Mouse (Mus musculus): Measurements from ENCODE around the gene Yaf2. TPM values are rescaled to one million over a fixed set of nuclear protein-coding genes. Genes with fewer than 3 reads are reported as not detected.
"Not testable (repeated sequence)": the region's sequence is repeated elsewhere in the genome, so short reads cannot be mapped to it uniquely, and the experiment has no call there.

The Yaf2 gene
- 36.2 and 38.9 TPM in 2 replicates for polyA plus RNA-seq (2015; fragmentation: Nextera tagmentation; extraction: Ambion mirVana)

GRCm38 (mm10) chr15:93336925-93337761 is at the start of gene Yaf2:
TSS of gene Yaf2 (minus strand) at chr15:93336935.
- no peaks in the 10 kb centered on the region for H3K36me3 ChIP-seq (ENCODE audit: control insufficient read depth, insufficient read depth, low read length)
- H3K9me3 ChIP-seq (replicated peaks; ENCODE audit: control insufficient read depth, low read length), result no peaks in the 10 kb centered on the region
- under 1% methylated on average over 54 of the region's 73 CpGs for WGBS
- peak within 1 kb of the TSS; percentile 90 for H3K4me3 ChIP-seq (replicated peaks; ENCODE audit: low read length)
- no peaks in the 10 kb centered on the region for H3K4me1 ChIP-seq (ENCODE audit: control insufficient read depth, insufficient read depth, low read length)
- H3K27ac ChIP-seq (ENCODE audit: low read length), result peak within 1 kb of the TSS; percentile 92
- peak within 1 kb of the TSS; percentile 93 for H3K4me2 ChIP-seq (ENCODE audit: low read depth, low read length)
- peak within 1 kb of the TSS; percentile 95 for H3K9ac ChIP-seq (ENCODE audit: low read length)
- H3K27me3 ChIP-seq (ENCODE audit: control insufficient read depth, insufficient read depth, low read length), result no peaks in the 10 kb centered on the region
- ATAC-seq (ENCODE audit: insufficient read depth, low FRiP score), result peak; percentile 96

GRCm38 (mm10) chr15:93381337-93381736 is 44.6 kb upstream of the Yaf2 start:
- Histone ChIP-seq H3K36me3 (ENCODE audit: control insufficient read depth, insufficient read depth, low read length) (no peaks in the 10 kb centered on the region), H3K9me3 (replicated peaks; ENCODE audit: control insufficient read depth, low read length) (no peaks in the 10 kb centered on the region), H3K4me2 (ENCODE audit: low read depth, low read length) (no peak overlapping the region), H3K9ac (ENCODE audit: low read length) (no peak overlapping the region), H3K27ac (ENCODE audit: low read length) (no peak overlapping the region), H3K4me1 (ENCODE audit: control insufficient read depth, insufficient read depth, low read length) (no peaks in the 10 kb centered on the region), H3K4me3 (replicated peaks; ENCODE audit: low read length) (no peak overlapping the region), H3K27me3 (ENCODE audit: control insufficient read depth, insufficient read depth, low read length) (no peaks in the 10 kb centered on the region)
- 60% methylated on average over 5 of the region's 5 CpGs for WGBS
- ATAC-seq (ENCODE audit: insufficient read depth, low FRiP score), result no peak

GRCm38 (mm10) chr15:93379177-93379576 is 42.4 kb upstream of the Yaf2 start:
- Histone ChIP-seq H3K9me3 (replicated peaks; ENCODE audit: control insufficient read depth, low read length) (no peaks in the 10 kb centered on the region), H3K36me3 (ENCODE audit: control insufficient read depth, insufficient read depth, low read length) (no peaks in the 10 kb centered on the region), H3K4me1 (ENCODE audit: control insufficient read depth, insufficient read depth, low read length) (no peaks in the 10 kb centered on the region), H3K27ac (ENCODE audit: low read length) (no peak overlapping the region), H3K4me3 (replicated peaks; ENCODE audit: low read length) (no peak overlapping the region), H3K4me2 (ENCODE audit: low read depth, low read length) (no peak overlapping the region), H3K27me3 (ENCODE audit: control insufficient read depth, insufficient read depth, low read length) (no peaks in the 10 kb centered on the region), H3K9ac (ENCODE audit: low read length) (no peak overlapping the region)
- 78% methylated on average over 3 of the region's 3 CpGs for WGBS
- no peak for ATAC-seq (ENCODE audit: insufficient read depth, low FRiP score)

GRCm38 (mm10) chr15:93375696-93376095 is 39.0 kb upstream of the Yaf2 start:
- 86% methylated on average over 5 of the region's 5 CpGs for WGBS
- no peaks in the 10 kb centered on the region for H3K36me3 ChIP-seq (ENCODE audit: control insufficient read depth, insufficient read depth, low read length)
- no peak overlapping the region for H3K9ac ChIP-seq (ENCODE audit: low read length)
- H3K4me1 ChIP-seq (ENCODE audit: control insufficient read depth, insufficient read depth, low read length), result no peaks in the 10 kb centered on the region
- no peak for ATAC-seq (ENCODE audit: insufficient read depth, low FRiP score)
- no peak overlapping the region for H3K4me2 ChIP-seq (ENCODE audit: low read depth, low read length)
- H3K4me3 ChIP-seq (replicated peaks; ENCODE audit: low read length), result no peak overlapping the region
- H3K9me3 ChIP-seq (replicated peaks; ENCODE audit: control insufficient read depth, low read length), result no peaks in the 10 kb centered on the region
- no peaks in the 10 kb centered on the region for H3K27me3 ChIP-seq (ENCODE audit: control insufficient read depth, insufficient read depth, low read length)
- no peak overlapping the region for H3K27ac ChIP-seq (ENCODE audit: low read length)

GRCm38 (mm10) chr15:93372525-93373119 is 35.9 kb upstream of the Yaf2 start:
- not testable (repeated sequence) for ATAC-seq (ENCODE audit: insufficient read depth, low FRiP score); H3K27ac ChIP-seq (ENCODE audit: low read length); H3K4me1 ChIP-seq (ENCODE audit: control insufficient read depth, insufficient read depth, low read length); H3K9ac ChIP-seq (ENCODE audit: low read length); H3K9me3 ChIP-seq (replicated peaks; ENCODE audit: control insufficient read depth, low read length); H3K36me3 ChIP-seq (ENCODE audit: control insufficient read depth, insufficient read depth, low read length); H3K4me2 ChIP-seq (ENCODE audit: low read depth, low read length); H3K27me3 ChIP-seq (ENCODE audit: control insufficient read depth, insufficient read depth, low read length); H3K4me3 ChIP-seq (replicated peaks; ENCODE audit: low read length)

- H3K4me1 ChIP-seq (ENCODE audit: control insufficient read depth, insufficient read depth, low read length), result no peaks in the 10 kb centered on the region
- WGBS, result 77% methylated on average over 2 of the region's 2 CpGs
- no peaks in the 10 kb centered on the region for H3K36me3 ChIP-seq (ENCODE audit: control insufficient read depth, insufficient read depth, low read length)
- no peak overlapping the region for H3K4me2 ChIP-seq (ENCODE audit: low read depth, low read length)
- H3K9me3 ChIP-seq (replicated peaks; ENCODE audit: control insufficient read depth, low read length), result no peaks in the 10 kb centered on the region
- H3K27ac ChIP-seq (ENCODE audit: low read length), result no peak overlapping the region
- no peaks in the 10 kb centered on the region for H3K27me3 ChIP-seq (ENCODE audit: control insufficient read depth, insufficient read depth, low read length)
- no peak overlapping the region for H3K4me3 ChIP-seq (replicated peaks; ENCODE audit: low read length)
- no peak for ATAC-seq (ENCODE audit: insufficient read depth, low FRiP score)
- H3K9ac ChIP-seq (ENCODE audit: low read length), result no peak overlapping the region
These were observed 35.1 kb upstream of the Yaf2 start for GRCm38 (mm10) chr15:93371838-93372237.

GRCm38 (mm10) chr15:93368558-93368957 is 31.8 kb upstream of the Yaf2 start:
- no peaks in the 10 kb centered on the region for H3K27me3 ChIP-seq (ENCODE audit: control insufficient read depth, insufficient read depth, low read length)
- no peak for ATAC-seq (ENCODE audit: insufficient read depth, low FRiP score)
- H3K4me1 ChIP-seq (ENCODE audit: control insufficient read depth, insufficient read depth, low read length), result no peaks in the 10 kb centered on the region
- H3K4me2 ChIP-seq (ENCODE audit: low read depth, low read length), result no peak overlapping the region
- H3K4me3 ChIP-seq (replicated peaks; ENCODE audit: low read length), result no peak overlapping the region
- H3K9ac ChIP-seq (ENCODE audit: low read length), result no peak overlapping the region
- no peaks in the 10 kb centered on the region for H3K9me3 ChIP-seq (replicated peaks; ENCODE audit: control insufficient read depth, low read length)
- WGBS, result 55% methylated on average over 9 of the region's 9 CpGs
- H3K36me3 ChIP-seq (ENCODE audit: control insufficient read depth, insufficient read depth, low read length), result no peaks in the 10 kb centered on the region
- H3K27ac ChIP-seq (ENCODE audit: low read length), result no peak overlapping the region

- no peaks in the 10 kb centered on the region for H3K27me3 ChIP-seq (ENCODE audit: control insufficient read depth, insufficient read depth, low read length)
- H3K4me1 ChIP-seq (ENCODE audit: control insufficient read depth, insufficient read depth, low read length), result no peaks in the 10 kb centered on the region
- no peaks in the 10 kb centered on the region for H3K9me3 ChIP-seq (replicated peaks; ENCODE audit: control insufficient read depth, low read length)
- 55% methylated on average over 6 of the region's 6 CpGs for WGBS
- no peaks in the 10 kb centered on the region for H3K36me3 ChIP-seq (ENCODE audit: control insufficient read depth, insufficient read depth, low read length)
- ATAC-seq (ENCODE audit: insufficient read depth, low FRiP score), result no peak
- no peak overlapping the region for H3K4me3 ChIP-seq (replicated peaks; ENCODE audit: low read length)
- no peak overlapping the region for H3K27ac ChIP-seq (ENCODE audit: low read length)
- no peak overlapping the region for H3K9ac ChIP-seq (ENCODE audit: low read length)
- H3K4me2 ChIP-seq (ENCODE audit: low read depth, low read length), result no peak overlapping the region
These were observed 28.8 kb upstream of the Yaf2 start for GRCm38 (mm10) chr15:93365561-93365960.

GRCm38 (mm10) chr15:93358346-93359095 is 21.8 kb upstream of the Yaf2 start:
- Histone ChIP-seq H3K27ac (ENCODE audit: low read length) (no peak overlapping the region), H3K4me1 (ENCODE audit: control insufficient read depth, insufficient read depth, low read length) (no peaks in the 10 kb centered on the region), H3K9ac (ENCODE audit: low read length) (no peak overlapping the region), H3K27me3 (ENCODE audit: control insufficient read depth, insufficient read depth, low read length) (no peaks in the 10 kb centered on the region), H3K36me3 (ENCODE audit: control insufficient read depth, insufficient read depth, low read length) (no peaks in the 10 kb centered on the region), H3K4me3 (replicated peaks; ENCODE audit: low read length) (no peak overlapping the region), H3K9me3 (replicated peaks; ENCODE audit: control insufficient read depth, low read length) (no peaks in the 10 kb centered on the region), H3K4me2 (ENCODE audit: low read depth, low read length) (no peak overlapping the region)
- 84% methylated on average over 18 of the region's 19 CpGs for WGBS
- ATAC-seq (ENCODE audit: insufficient read depth, low FRiP score), result no peak

All from stomach, embryonic 16.5 days (tissue).